Mouse (Mus musculus) brain, embryonic 14.5 days (tissue): Measurements from ENCODE around the gene Stx3.

ENCODE experiments used
- CTCF ChIP-seq: fragments of 200-500 bp; IDR thresholded peaks from 2 replicates; pipeline ENCODE4 v1.5.1; 2012; ENCODE audit warnings: inconsistent platforms, mild to moderate bottlenecking, moderate library complexity, borderline replicate concordance; ENCODE audit not compliant: insufficient read depth, insufficient read length; ENCODE audit errors: extremely low read depth
- POLR2A ChIP-seq: fragments of 200-500 bp; IDR thresholded peaks from 2 replicates; pipeline ENCODE4 v1.6.1; 2012; ENCODE audit warnings: mild to moderate bottlenecking, inconsistent platforms, borderline replicate concordance; ENCODE audit not compliant: poor library complexity, insufficient read depth, insufficient read length, severe bottlenecking; ENCODE audit errors: extremely low read depth

- TF ChIP-seq CTCF = peak; percentile 62; the same call in 1 of the 2 replicates
- TF ChIP-seq POLR2A = no peak
These were observed 41.9 kb downstream of the Stx3 start for GRCm38 (mm10) chr19:11777191-11777865.
